Mouse (Mus musculus): Measurements from ENCODE around the gene Psme4. TPM values are rescaled to one million over a fixed set of nuclear protein-coding genes. Genes with fewer than 3 reads are reported as not detected.
"Not testable (repeated sequence)": the region's sequence is repeated elsewhere in the genome, so short reads cannot be mapped to it uniquely, and the experiment has no call there.

Gene Psme4
- 14.2 and 21.2 TPM in 2 replicates for polyA plus RNA-seq (2016; fragmentation: Nextera tagmentation; extraction: Ambion mirVana)

DNA sequence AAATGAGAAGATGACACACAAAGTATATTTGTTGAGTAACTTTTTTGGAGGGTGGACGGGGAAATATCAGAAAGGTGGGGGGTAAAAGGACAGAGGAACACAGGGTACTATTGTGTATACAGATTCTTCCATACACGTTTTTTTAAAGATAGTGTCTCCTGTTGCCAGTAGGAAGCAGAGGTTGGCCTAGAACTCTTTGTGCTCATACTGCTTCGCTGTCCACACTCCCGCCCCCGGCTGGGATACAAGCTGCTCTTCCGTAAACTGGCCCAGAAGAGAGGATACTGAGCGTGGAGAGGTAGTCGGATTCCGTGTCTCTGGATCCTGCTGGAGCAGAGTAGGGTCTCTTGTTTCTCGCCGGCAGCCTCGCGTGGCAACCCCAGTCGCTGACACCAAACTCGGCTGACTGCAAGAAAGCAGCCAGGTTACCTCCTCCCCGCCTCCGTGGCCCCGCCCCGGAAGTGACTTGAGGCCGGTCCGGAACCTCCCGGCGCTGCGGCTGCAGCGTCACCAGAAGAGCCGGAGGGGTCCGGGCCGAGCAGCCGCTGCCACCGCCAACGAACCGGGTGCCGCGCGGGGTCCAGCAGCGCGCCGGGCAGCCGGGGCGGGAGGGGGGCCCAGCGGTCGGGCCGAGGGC lies at the start of gene Psme4:
Gene Psme4 (plus strand): TSS at position 460 of the 637 bp plus-strand sequence.
- Histone ChIP-seq H3K36me3 (no peaks in the 10 kb centered on the region), H3K9me3 (no peaks in the 10 kb centered on the region), H3K4me1 (peaks cover 5% of the 10 kb centered on the region; the same call in 1 of the 2 replicates), H3K27me3 (ENCODE audit: insufficient read depth, poor library complexity, severe bottlenecking) (no peaks in the 10 kb centered on the region), H3K27ac (peak within 1 kb of the TSS; percentile 98), H3K4me3 (peak within 1 kb of the TSS; percentile 96)
- WGBS = 2% methylated on average over 41 of the region's 43 CpGs
- peak; percentile 97 for DNase-seq (ENCODE audit: low spot score)

DNA sequence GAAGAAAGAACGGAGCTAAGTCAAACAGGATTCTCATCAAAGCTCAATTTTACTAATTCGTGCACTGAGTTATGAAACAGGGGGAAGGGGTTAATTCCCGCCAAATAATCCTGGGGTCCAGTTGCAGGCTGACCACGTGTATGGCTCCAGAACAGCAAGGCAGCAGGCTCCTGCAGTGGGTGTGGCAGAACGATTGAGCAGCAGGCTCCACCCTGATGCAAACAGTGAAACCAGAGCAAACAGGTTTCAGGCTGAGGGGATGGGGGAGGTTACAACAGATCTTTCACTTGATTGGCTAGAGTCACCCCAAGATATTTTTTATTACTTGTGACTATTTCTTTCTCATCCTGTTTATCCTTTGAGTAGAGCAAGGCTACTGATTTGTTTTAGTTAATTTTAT lies 48.1 kb upstream of the Psme4 start:
- H3K27me3 ChIP-seq (ENCODE audit: insufficient read depth, poor library complexity, severe bottlenecking) = no peaks in the 10 kb centered on the region
- H3K4me1 ChIP-seq = no peaks in the 10 kb centered on the region
- 55% methylated on average over 5 of the region's 5 CpGs for WGBS
- H3K36me3 ChIP-seq = no peaks in the 10 kb centered on the region
- H3K9me3 ChIP-seq = no peaks in the 10 kb centered on the region; the same call in 1 of the 2 replicates
- H3K27ac ChIP-seq = no peak overlapping the region
- DNase-seq (ENCODE audit: low spot score) = no peak
- no peak overlapping the region for H3K4me3 ChIP-seq

DNA sequence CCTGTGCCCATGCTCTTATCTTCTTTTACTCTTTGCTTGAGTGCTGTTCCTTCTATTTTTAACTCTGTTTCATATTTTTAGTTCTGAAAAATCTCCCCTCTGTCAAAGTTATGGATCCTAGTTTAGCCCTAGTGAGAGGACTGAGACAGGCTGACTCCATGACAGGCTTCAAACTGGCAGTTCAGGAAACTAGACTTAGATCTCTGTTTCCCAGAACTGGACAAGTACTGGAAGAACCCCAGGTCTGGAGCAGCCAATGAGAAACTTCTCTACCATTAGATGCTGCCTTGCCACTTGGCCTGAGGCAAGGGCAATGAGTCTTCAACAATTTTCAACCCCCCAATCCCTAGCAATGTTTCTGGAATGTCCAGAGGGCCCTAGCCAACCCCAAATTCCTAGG lies 40.8 kb upstream of the Psme4 start:
- Histone ChIP-seq H3K9me3 (no peaks in the 10 kb centered on the region), H3K27ac (no peak overlapping the region), H3K36me3 (no peaks in the 10 kb centered on the region), H3K27me3 (ENCODE audit: insufficient read depth, poor library complexity, severe bottlenecking) (no peaks in the 10 kb centered on the region), H3K4me1 (no peaks in the 10 kb centered on the region), H3K4me3 (no peak overlapping the region)
- no peak for DNase-seq (ENCODE audit: low spot score)

DNA sequence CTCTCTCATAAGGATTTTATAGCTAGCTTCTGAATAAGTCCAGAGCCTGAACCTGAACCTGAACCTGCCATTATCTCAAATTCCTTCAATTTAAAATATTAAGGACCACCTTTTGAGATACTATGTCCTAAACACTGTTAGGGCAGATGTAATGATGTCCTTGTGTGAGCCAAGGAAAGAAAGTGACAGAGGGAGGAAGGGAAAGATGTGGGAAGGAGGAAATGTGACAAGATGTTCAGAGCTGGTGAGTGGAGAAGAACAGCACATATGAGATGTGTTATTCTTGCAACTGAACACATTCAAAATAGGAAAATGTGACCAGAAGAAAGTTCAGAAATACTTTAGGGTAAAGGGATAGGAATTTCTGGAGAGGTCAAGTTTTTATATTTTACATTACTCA lies 38.1 kb upstream of the Psme4 start:
- H3K4me3 ChIP-seq = no peak overlapping the region
- H3K9me3 ChIP-seq = no peaks in the 10 kb centered on the region
- H3K27ac ChIP-seq = no peak overlapping the region
- DNase-seq (ENCODE audit: low spot score) = no peak
- no peaks in the 10 kb centered on the region for H3K36me3 ChIP-seq
- H3K4me1 ChIP-seq = no peaks in the 10 kb centered on the region
- no peaks in the 10 kb centered on the region for H3K27me3 ChIP-seq (ENCODE audit: insufficient read depth, poor library complexity, severe bottlenecking)

DNA sequence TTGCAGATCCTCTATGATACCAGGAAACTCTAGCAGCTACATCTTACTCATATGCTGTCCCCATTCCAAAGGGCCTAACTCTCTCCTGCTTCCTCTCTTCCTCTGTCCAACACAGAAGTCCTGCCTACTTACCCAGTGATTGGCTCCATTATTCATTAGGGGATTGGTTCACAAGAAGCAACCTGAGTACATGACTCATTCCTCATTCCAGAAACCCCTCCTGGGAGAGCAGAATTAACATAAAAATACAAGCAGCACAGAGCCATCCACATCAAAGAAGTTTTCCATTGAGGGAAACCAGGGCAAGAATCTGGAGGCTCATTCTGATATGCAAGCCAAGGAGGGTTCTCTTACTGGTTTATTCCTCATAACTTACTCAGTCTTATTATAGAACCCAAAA lies 27.5 kb upstream of the Psme4 start:
- Histone ChIP-seq H3K9me3 (no peaks in the 10 kb centered on the region), H3K27ac (no peak overlapping the region), H3K4me1 (no peaks in the 10 kb centered on the region), H3K27me3 (ENCODE audit: insufficient read depth, poor library complexity, severe bottlenecking) (no peaks in the 10 kb centered on the region), H3K4me3 (no peak overlapping the region), H3K36me3 (no peaks in the 10 kb centered on the region)
- DNase-seq (ENCODE audit: low spot score) = no peak

DNA sequence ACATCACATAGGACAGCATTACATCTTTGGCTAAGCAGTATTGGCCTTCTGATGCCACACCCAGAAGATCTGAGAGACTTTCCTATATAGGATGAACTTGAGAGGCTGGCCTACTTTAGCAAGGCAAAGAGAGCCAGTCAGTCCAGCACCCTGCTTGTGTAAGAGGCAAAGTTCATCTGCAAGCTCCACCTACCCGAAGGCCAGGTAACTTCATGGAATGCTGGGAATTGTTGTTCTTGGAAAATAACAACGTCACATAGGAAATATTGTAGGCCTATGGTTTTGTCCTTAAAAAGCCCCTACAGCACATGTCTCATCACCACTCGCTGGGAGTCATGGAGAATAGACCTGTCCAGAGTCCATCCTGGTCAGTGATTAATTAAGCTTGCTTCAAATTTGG lies 22.6 kb upstream of the Psme4 start:
- Histone ChIP-seq H3K27me3 (ENCODE audit: insufficient read depth, poor library complexity, severe bottlenecking) (no peaks in the 10 kb centered on the region), H3K9me3 (no peaks in the 10 kb centered on the region), H3K4me1 (no peaks in the 10 kb centered on the region), H3K4me3 (no peak overlapping the region), H3K27ac (no peak overlapping the region), H3K36me3 (no peaks in the 10 kb centered on the region)
- WGBS = 84% methylated on average over 3 of the region's 3 CpGs
- DNase-seq (ENCODE audit: low spot score) = no peak

DNA sequence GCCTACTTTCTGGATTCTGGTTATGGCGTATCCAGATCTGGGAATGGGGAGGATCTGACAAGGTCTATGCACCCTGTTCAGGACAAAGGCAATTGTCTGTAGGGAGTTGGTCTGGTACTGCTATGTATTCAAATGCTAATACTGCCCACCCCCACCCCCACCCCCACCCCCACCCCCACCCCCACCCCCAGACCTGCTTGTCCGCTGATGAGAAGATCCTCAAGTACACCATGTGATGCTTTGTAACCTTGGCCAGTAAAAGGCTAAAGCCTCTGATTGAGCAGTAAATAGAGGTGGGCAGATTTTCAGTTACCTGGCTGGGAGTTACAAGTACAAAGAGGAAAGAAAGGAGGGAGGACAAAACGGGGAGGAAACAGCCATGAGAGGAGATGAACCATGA lies 21.9 kb upstream of the Psme4 start:
- H3K27me3 ChIP-seq (ENCODE audit: insufficient read depth, poor library complexity, severe bottlenecking) = no peaks in the 10 kb centered on the region
- DNase-seq (ENCODE audit: low spot score) = no peak
- no peak overlapping the region for H3K27ac ChIP-seq
- 47% methylated on average over 3 of the region's 3 CpGs for WGBS
- H3K36me3 ChIP-seq = no peaks in the 10 kb centered on the region
- no peak overlapping the region for H3K4me3 ChIP-seq
- no peaks in the 10 kb centered on the region for H3K9me3 ChIP-seq
- no peaks in the 10 kb centered on the region for H3K4me1 ChIP-seq

DNA sequence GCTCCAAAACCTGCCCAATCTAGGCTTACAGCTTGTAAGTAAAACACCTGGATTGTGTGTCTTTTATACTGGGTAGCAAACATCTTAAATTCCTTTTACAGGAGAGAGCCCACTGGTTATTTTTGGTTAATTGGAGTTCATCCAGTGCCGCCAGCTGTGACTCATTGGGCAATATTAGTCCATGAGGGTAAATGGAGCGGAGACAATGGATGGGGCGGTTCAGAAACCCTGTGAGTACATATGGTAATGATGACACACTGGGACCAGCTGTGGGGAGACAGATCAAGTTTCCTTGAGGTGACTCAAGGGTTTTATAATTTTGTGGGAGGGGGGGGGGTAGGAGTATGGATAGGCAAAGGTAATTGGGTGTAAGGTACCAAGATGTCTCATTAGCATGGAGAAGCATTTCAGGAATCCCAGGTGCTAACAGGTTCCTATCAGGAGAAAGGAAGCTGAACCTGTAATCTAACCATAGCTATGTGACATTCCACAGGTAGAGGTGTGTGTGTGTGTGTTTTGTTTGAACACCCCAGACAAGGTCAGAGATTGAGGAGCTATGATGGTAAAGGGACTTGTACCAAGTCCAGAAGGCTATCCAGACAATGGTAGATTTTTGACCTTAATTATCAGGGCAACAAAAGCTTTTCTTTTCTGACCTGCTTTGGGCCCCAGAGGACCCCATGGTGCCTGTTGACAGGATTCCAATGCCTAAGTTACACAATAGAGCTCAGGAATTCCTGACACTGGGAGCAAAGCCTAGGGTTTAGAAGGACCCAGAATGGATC lies 21.3 kb upstream of the Psme4 start:
- no peak overlapping the region for H3K4me3 ChIP-seq

DNA sequence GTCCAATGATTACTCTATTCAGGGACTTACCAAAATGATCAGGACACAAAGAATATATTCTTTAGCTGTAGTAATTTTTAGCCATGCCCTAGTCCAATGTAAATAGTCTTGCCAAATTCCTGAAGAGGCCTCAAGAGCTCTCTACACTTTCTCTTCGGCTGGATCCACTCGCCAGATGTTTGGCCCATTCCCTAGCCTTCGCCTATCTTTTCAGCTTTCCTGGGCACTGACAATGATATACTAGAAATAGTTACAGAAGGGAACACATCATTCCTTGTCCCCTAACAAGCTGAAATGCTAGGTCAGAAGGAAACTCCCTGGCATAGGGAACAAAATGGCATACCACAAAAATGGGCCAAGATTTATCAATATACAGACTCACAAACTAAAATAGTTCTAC lies 18.6 kb upstream of the Psme4 start:
- Histone ChIP-seq H3K27me3 (ENCODE audit: insufficient read depth, poor library complexity, severe bottlenecking) (peaks cover 14% of the 10 kb centered on the region; the same call in 1 of the 2 replicates), H3K4me3 (no peak overlapping the region), H3K36me3 (no peaks in the 10 kb centered on the region), H3K9me3 (no peaks in the 10 kb centered on the region), H3K4me1 (0 out of 2 replicates have a peak, but pooled peaks cover 8% of the 10 kb centered on the region), H3K27ac (no peak overlapping the region)
- DNase-seq (ENCODE audit: low spot score) = no peak
- 70% methylated on average over 3 of the region's 3 CpGs for WGBS

More for the DNA sequence above, 21.3 kb upstream of the Psme4 start:
- no peak for DNase-seq (ENCODE audit: low spot score)
- Histone ChIP-seq H3K9me3 (no peaks in the 10 kb centered on the region), H3K4me1 (0 out of 2 replicates have a peak, but pooled peaks cover 6% of the 10 kb centered on the region), H3K27ac (no peak overlapping the region), H3K36me3 (no peaks in the 10 kb centered on the region), H3K27me3 (ENCODE audit: insufficient read depth, poor library complexity, severe bottlenecking) (peaks cover 6% of the 10 kb centered on the region; the same call in 1 of the 2 replicates)
- 70% methylated on average over 3 of the region's 3 CpGs for WGBS

DNA sequence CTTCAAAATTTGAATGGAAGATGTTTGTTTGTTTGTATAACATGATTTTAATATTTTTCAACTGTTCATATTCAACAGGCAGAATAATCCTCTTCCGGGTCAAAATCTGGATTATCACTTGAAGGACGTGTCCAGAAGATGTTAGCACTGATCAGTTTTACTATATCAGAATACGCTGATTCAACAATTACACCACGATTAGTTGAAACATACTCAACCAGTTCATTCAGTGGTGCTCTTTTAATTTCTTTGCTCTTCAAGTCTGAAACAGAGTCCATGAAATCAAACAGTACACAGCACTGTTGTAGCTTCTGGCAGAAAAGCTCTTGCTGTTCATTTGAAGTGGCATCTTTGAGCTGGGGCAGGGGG lies 17.1 kb upstream of the Psme4 start:
- 75% methylated on average over 4 of the region's 4 CpGs for WGBS
- H3K27ac ChIP-seq = peak overlapping the region; percentile 83; the same call in 1 of the 2 replicates

DNA sequence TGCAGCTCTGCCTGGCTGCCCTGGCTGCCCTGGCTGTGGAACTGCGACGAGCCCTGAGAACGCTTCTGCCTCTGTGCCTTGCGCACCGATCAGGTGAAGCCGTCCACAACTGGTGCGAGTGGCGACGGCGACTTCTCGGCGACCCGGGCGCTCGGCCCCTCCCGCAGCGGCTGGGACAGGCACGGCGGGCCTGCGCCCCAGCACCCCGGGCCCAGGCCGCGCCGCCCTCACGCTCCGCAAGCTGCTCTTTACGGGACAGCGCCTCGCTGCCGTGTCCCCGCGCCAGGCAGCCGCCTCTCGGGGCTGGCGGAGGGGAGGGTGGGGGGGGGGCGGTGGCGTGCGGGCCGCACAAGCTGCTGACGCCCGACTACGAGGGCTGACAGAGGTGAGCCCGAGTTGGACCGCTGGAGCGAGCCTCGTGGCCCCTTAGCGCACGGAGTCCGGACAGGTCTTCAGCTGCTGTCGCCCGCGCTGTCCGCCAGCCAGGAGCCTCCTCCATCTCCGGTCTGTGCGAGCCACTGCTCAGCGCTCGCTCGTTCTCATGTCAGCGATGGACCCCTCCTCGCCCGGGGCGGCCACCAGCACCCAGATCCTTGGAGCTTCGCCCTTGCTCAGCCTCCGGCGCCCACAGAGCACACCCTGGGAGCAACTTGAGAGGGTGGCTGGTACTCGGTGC lies 16.5 kb upstream of the Psme4 start:
- Histone ChIP-seq H3K36me3 (no peaks in the 10 kb centered on the region), H3K27ac (peak overlapping the region; percentile 83), H3K4me3 (peak overlapping the region; percentile 78), H3K9me3 (no peaks in the 10 kb centered on the region), H3K27me3 (ENCODE audit: insufficient read depth, poor library complexity, severe bottlenecking) (peaks cover 14% of the 10 kb centered on the region; the same call in 1 of the 2 replicates), H3K4me1 (0 out of 2 replicates have a peak, but pooled peaks cover 8% of the 10 kb centered on the region)
- DNase-seq (ENCODE audit: low spot score) = peak; percentile 76
- under 1% methylated on average over 60 of the region's 66 CpGs for WGBS

More for the DNA sequence above, 17.1 kb upstream of the Psme4 start:
- not testable (repeated sequence) for H3K36me3 ChIP-seq; DNase-seq (ENCODE audit: low spot score); H3K9me3 ChIP-seq; H3K4me1 ChIP-seq
- Histone ChIP-seq H3K27me3 (ENCODE audit: insufficient read depth, poor library complexity, severe bottlenecking) (peaks cover 14% of the 10 kb centered on the region; the same call in 1 of the 2 replicates), H3K4me3 (peak overlapping the region; percentile 78)

DNA sequence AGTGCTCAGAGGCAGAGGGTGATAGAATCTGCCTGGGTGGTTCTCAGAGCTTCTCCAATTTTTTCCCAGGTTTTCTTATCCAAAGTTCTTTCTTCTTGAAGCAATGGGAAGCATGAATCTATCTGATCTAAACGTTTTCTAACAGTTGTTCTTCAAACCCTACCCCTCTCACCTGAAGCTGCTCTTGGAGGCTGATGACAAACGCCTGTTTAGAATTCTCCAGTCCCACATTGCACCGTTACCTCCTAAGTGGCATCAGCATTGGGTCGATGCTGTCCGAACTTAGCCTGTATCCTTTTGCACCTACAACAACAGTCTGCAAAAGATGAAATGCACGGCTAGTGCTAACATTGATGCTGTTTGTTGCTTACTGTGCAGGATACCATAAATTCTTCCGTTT lies 10.1 kb upstream of the Psme4 start:
- Histone ChIP-seq H3K27ac (no peak overlapping the region), H3K9me3 (no peaks in the 10 kb centered on the region), H3K4me1 (no peaks in the 10 kb centered on the region), H3K27me3 (ENCODE audit: insufficient read depth, poor library complexity, severe bottlenecking) (no peaks in the 10 kb centered on the region), H3K4me3 (no peak overlapping the region), H3K36me3 (no peaks in the 10 kb centered on the region)
- DNase-seq (ENCODE audit: low spot score) = no peak
- WGBS = 75% methylated on average over 7 of the region's 7 CpGs

DNA sequence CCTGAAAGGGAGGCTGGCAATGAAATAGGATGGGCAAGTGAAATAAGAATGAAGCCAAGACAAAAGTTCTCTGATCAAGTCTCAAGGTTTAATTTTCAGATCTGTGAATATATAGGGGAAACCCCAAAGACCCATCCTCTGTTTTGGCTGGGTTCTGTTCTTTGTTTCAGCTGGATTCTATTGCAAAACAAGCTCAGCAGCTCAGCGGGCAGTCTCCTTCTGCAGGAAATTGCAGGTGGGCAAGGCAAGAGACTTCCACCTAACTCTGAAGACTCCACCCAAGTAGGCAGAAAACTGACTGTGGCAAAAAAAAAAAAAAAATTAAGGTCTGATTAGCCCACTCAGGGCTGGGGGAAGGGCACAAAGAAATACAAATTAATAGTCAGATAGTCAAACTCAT lies 9.6 kb upstream of the Psme4 start:
- no peak overlapping the region for H3K27ac ChIP-seq
- H3K27me3 ChIP-seq (ENCODE audit: insufficient read depth, poor library complexity, severe bottlenecking) = no peaks in the 10 kb centered on the region
- no peak overlapping the region for H3K4me3 ChIP-seq
- 77% methylated on average over 1 of the region's 1 CpGs for WGBS
- no peaks in the 10 kb centered on the region for H3K36me3 ChIP-seq
- H3K9me3 ChIP-seq = no peaks in the 10 kb centered on the region
- no peaks in the 10 kb centered on the region for H3K4me1 ChIP-seq
- DNase-seq (ENCODE audit: low spot score) = no peak

Measured in heart, embryonic 10.5 days (tissue).